Mouse (Mus musculus) intestine, embryonic 16.5 days (tissue): ENCODE measurements around the gene Trib2. TPM values are rescaled to one million over a fixed set of nuclear protein-coding genes. Genes with fewer than 3 reads are reported as not detected.

Experiments used
- ATAC-seq: fragments of 200-750 bp; cut with Nextera tagmentation; 2 replicates; pipeline ENCODE4 v1.8.0; 2017; ENCODE audit warnings: moderate TSS enrichment, moderate library complexity
- H3K27ac ChIP-seq: fragments of 300-500 bp; sonication (generic); 2 replicates; pipeline ENCODE4 v1.5.1; 2014; ENCODE audit warnings: mild to moderate bottlenecking, low read length
- H3K27me3 ChIP-seq: fragments of 300-500 bp; sonication (generic); replicated peaks from 2 replicates; pipeline ENCODE4 v1.6.1; 2014; ENCODE audit warnings: low read length, control low read depth, mixed read lengths; ENCODE audit not compliant: control insufficient read depth, insufficient read depth
- H3K36me3 ChIP-seq: fragments of 300-500 bp; sonication (generic); 2 replicates; pipeline ENCODE4 v1.6.1; 2014; ENCODE audit warnings: low read length, control low read depth; ENCODE audit not compliant: control insufficient read depth, insufficient read depth
- H3K4me1 ChIP-seq: fragments of 300-500 bp; sonication (generic); 2 replicates; pipeline ENCODE4 v1.6.1; 2014; ENCODE audit warnings: low read length, control low read depth, mixed read lengths; ENCODE audit not compliant: control insufficient read depth, insufficient read depth
- H3K4me2 ChIP-seq: fragments of 300-500 bp; sonication (generic); 2 replicates; pipeline ENCODE4 v1.6.1; 2014; ENCODE audit warnings: low read depth, low read length, control low read depth
- H3K4me3 ChIP-seq: fragments of 300-500 bp; sonication (generic); 2 replicates; pipeline ENCODE4 v1.5.1; 2014; ENCODE audit warnings: mild to moderate bottlenecking, low read length
- H3K9ac ChIP-seq: fragments of 300-500 bp; sonication (generic); 2 replicates; pipeline ENCODE4 v1.6.1; 2014; ENCODE audit warnings: low read depth, low read length
- H3K9me3 ChIP-seq: fragments of 300-500 bp; sonication (generic); 2 replicates; pipeline ENCODE4 v1.6.1; 2016; ENCODE audit warnings: low read length, control low read depth; ENCODE audit not compliant: control insufficient read depth
- WGBS: fragments of 180-500 bp; shearing (Covaris S2); extraction: QIAGEN DNeasy Blood & Tissue Kit; methylation state at CpG from one replicate; pipeline ENCODE4 v1.1.7; 2014; 5-methylcytosine and 5-hydroxymethylcytosine counted together
- polyA plus RNA-seq: library from polyadenylated mRNA; unstranded; fragments of >200 nt; fragmentation: Nextera tagmentation; extraction: Ambion mirVana; gene quantifications from 2 replicates; pipeline ENCODE4 v1.2.1, GENCODE M21; 2015

The Trib2 gene
- polyA plus RNA-seq, 1 experiment from 2014 or later, result 17.7 TPM

DNA sequence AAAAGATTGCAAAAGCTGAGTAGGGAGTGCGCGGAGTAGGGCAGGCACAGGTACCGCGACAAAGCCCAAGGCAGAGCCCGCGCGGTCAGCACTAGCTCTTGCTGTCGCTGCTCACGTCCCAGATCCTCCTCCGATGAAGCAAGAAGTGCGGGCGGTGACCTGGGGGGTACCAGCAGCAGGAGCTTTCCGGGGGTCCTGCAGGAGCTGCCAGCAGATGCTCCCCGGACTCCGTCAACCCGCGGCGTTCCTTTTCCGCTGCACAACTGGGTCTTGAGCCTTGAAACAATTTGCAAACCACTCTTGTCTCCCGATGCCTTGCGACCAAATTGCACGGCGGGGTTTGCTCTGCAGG lies 492 bp downstream of the Trib2 start:
- Histone ChIP-seq H3K4me2 (peak overlapping the region; percentile 82), H3K27me3 (peaks cover 4% of the 10 kb centered on the region; the same call in 1 of the 2 replicates), H3K9me3 (no peaks in the 10 kb centered on the region), H3K27ac (peak overlapping the region; percentile 87), H3K4me3 (peak overlapping the region; percentile 74), H3K4me1 (peaks cover 7% of the 10 kb centered on the region), H3K36me3 (no peaks in the 10 kb centered on the region), H3K9ac (peak overlapping the region; percentile 68)
- peak; percentile 38 for ATAC-seq
- under 1% methylated on average over 23 of the region's 23 CpGs for whole genome bisulfite sequencing

- H3K27me3 ChIP-seq, result peaks cover 4% of the 10 kb centered on the region; the same call in 1 of the 2 replicates
- no peaks in the 10 kb centered on the region for H3K36me3 ChIP-seq
- H3K27ac ChIP-seq, result peak overlapping the region; percentile 87
- H3K4me3 ChIP-seq, result peak overlapping the region; percentile 74
- peaks cover 7% of the 10 kb centered on the region for H3K4me1 ChIP-seq
- H3K9me3 ChIP-seq, result no peaks in the 10 kb centered on the region
- under 1% methylated on average over 48 of the region's 49 CpGs for WGBS
- H3K9ac ChIP-seq, result peak overlapping the region; percentile 84
- peak overlapping the region; percentile 82 for H3K4me2 ChIP-seq
- peak; percentile 34 for ATAC-seq
Measured at GRCm38 (mm10) chr12:15815576-15816253, 1.0 kb downstream of the Trib2 start.

DNA sequence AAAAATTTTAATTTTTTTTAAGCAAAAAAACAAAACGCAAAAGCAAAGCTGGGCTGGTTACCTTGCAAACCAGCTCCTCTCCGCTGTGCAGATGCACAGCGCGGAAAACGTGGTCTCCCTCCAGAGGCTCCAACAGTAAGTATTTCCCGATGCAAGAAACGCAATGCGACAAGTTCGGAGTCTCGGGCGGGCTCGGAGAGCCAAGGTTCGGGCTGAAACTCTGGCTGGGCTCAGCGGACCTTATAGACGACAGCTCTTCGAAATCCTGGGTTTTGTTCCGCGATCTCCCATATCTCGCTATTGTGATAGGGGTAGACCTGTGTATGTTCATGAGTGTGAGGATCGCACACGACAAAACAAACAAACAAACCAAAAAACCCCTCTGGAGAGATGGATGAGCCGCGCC lies 1.5 kb downstream of the Trib2 start:
- peaks cover 4% of the 10 kb centered on the region; the same call in 1 of the 2 replicates for H3K27me3 ChIP-seq
- peak overlapping the region; percentile 74 for H3K4me3 ChIP-seq
- H3K4me1 ChIP-seq, result peaks cover 7% of the 10 kb centered on the region
- H3K9me3 ChIP-seq, result no peaks in the 10 kb centered on the region
- no peak for ATAC-seq
- H3K9ac ChIP-seq, result peak overlapping the region; percentile 84
- no peaks in the 10 kb centered on the region for H3K36me3 ChIP-seq
- H3K4me2 ChIP-seq, result peak overlapping the region; percentile 82
- peak overlapping the region; percentile 87 for H3K27ac ChIP-seq
- WGBS, result under 1% methylated on average over 23 of the region's 23 CpGs

- Histone ChIP-seq H3K27ac (peak overlapping the region; percentile 87), H3K36me3 (no peaks in the 10 kb centered on the region), H3K27me3 (peaks cover 4% of the 10 kb centered on the region; the same call in 1 of the 2 replicates), H3K9ac (peak overlapping the region; percentile 84), H3K4me3 (peak overlapping the region; percentile 74), H3K9me3 (no peaks in the 10 kb centered on the region), H3K4me1 (peaks cover 7% of the 10 kb centered on the region), H3K4me2 (peak overlapping the region; percentile 82)
- 1% methylated on average over 32 of the region's 32 CpGs for WGBS
- no peak for ATAC-seq
Measured at GRCm38 (mm10) chr12:15814249-15815081, 2.3 kb downstream of the Trib2 start.

DNA sequence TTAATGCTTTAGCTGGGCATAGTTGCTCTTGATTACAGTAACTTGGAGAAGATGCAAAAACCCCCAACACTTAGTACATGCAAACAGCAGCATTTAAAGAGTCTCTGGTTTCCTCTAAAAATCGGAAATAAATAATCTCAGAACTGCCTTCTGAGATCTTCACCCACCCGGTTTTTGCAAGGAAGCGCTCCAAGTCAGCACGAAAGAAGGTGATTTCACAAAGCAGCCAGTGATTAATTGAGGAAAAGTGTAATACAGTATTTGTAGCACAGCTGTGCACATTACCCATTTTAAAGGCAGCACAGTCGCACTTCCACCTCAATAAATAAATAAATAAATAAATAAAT lies 2.9 kb downstream of the Trib2 start:
- Histone ChIP-seq H3K27me3 (peaks cover 4% of the 10 kb centered on the region; the same call in 1 of the 2 replicates), H3K36me3 (no peaks in the 10 kb centered on the region), H3K9me3 (no peaks in the 10 kb centered on the region), H3K9ac (peak overlapping the region; percentile 25), H3K4me1 (peaks cover 7% of the 10 kb centered on the region), H3K4me2 (peak overlapping the region; percentile 82), H3K4me3 (peak overlapping the region; percentile 74), H3K27ac (no peak overlapping the region; the same call in 1 of the 2 replicates)
- no peak for ATAC-seq
- 20% methylated on average over 5 of the region's 5 CpGs for WGBS

GRCm38 (mm10) chr12:15813133-15813818 lies 3.4 kb downstream of the Trib2 start:
- WGBS, result 21% methylated on average over 12 of the region's 12 CpGs
- Histone ChIP-seq H3K27me3 (peaks cover 4% of the 10 kb centered on the region; the same call in 1 of the 2 replicates), H3K4me2 (peak overlapping the region; percentile 82), H3K36me3 (no peaks in the 10 kb centered on the region), H3K9ac (peak overlapping the region; percentile 25), H3K4me1 (peaks cover 7% of the 10 kb centered on the region), H3K27ac (no peak overlapping the region; the same call in 1 of the 2 replicates), H3K4me3 (peak overlapping the region; percentile 74), H3K9me3 (no peaks in the 10 kb centered on the region)
- no peak for ATAC-seq

DNA sequence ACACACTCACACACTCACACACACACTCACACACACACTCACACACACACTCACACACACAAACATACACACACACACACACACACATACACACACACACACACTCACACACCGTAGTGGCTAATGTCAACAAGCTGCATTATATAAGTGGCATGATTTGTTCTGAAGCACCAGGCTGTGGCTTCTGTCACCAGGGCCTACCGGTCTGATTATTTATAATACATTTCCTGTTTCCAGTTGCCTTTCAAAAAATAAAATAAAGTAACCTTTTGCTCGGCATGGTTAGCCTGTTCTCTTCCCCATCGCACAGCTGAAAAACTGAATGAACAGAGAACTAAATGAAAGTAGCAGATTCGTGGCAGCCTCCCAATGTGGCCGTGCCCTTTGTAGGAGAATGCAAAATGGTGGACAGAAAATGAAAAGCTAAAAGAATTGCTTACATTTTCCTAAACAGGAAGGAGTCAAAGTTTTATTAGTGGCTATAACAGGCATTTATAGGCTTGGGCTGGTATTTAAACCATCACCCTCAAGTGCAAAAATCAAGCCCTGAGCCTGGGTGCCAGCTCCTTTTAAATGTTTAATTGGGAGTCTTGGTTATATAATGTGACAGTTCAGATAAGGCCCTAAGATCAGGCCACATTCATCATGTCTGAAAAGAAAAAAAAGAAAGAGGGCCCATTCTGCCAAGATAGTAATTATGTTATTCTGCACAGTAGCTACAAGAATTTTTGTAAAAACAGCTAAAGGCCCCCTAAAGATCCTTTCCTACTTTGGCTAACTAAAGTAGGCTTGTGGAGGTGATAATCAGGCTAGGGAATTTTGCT lies 4.4 kb downstream of the Trib2 start:
- H3K4me3 ChIP-seq, result peak overlapping the region; percentile 74
- peaks cover 4% of the 10 kb centered on the region; the same call in 1 of the 2 replicates for H3K27me3 ChIP-seq
- peaks cover 7% of the 10 kb centered on the region for H3K4me1 ChIP-seq
- no peak overlapping the region for H3K9ac ChIP-seq
- H3K4me2 ChIP-seq, result peak overlapping the region; percentile 82
- ATAC-seq, result no peak
- H3K27ac ChIP-seq, result no peak overlapping the region
- H3K9me3 ChIP-seq, result no peaks in the 10 kb centered on the region
- H3K36me3 ChIP-seq, result no peaks in the 10 kb centered on the region
- WGBS, result 35% methylated on average over 6 of the region's 6 CpGs

- Histone ChIP-seq H3K4me3 (no peak overlapping the region; the same call in 1 of the 2 replicates), H3K4me2 (peak overlapping the region; percentile 82; the same call in 1 of the 2 replicates), H3K36me3 (no peaks in the 10 kb centered on the region), H3K27me3 (peaks cover 4% of the 10 kb centered on the region; the same call in 1 of the 2 replicates), H3K4me1 (peaks cover 7% of the 10 kb centered on the region), H3K27ac (no peak overlapping the region), H3K9me3 (no peaks in the 10 kb centered on the region), H3K9ac (no peak overlapping the region)
- 27% methylated on average over 4 of the region's 4 CpGs for WGBS
- ATAC-seq, result no peak
Measured at GRCm38 (mm10) chr12:15811682-15812081, 5.0 kb downstream of the Trib2 start.
